Mouse (Mus musculus) kidney, postnatal 0 days (tissue): Measurements from ENCODE around the gene Wfdc21. TPM values are rescaled to one million over a fixed set of nuclear protein-coding genes. Genes with fewer than 3 reads are reported as not detected.

Experiments
- ATAC-seq: fragments of 200-750 bp; cut with Nextera tagmentation; replicated peaks from 2 replicates; pipeline ENCODE4 v1.8.0; 2017; ENCODE audit warnings: low read depth, moderate number of reproducible peaks, moderate TSS enrichment, moderate library complexity; ENCODE audit not compliant: low FRiP score
- DNase-seq: peaks from one replicate; pipeline ENCODE4 v3.0.0-alpha.2; 2016; ENCODE audit warnings: low spot score
- H3K27ac ChIP-seq: fragments of 300-500 bp; sonication (generic); 2 replicates; pipeline ENCODE4 v1.5.1; 2014; ENCODE audit warnings: mild to moderate bottlenecking
- H3K27me3 ChIP-seq: fragments of 300-500 bp; sonication (generic); 2 replicates; pipeline ENCODE4 v1.6.1; 2014; ENCODE audit warnings: low read length, mixed read lengths; ENCODE audit not compliant: insufficient read depth
- H3K36me3 ChIP-seq: fragments of 300-500 bp; sonication (generic); 2 replicates; pipeline ENCODE4 v1.6.1; 2014; ENCODE audit warnings: low read length, mixed read lengths; ENCODE audit not compliant: insufficient read depth
- H3K4me1 ChIP-seq: fragments of 300-500 bp; sonication (generic); replicated peaks from 2 replicates; pipeline ENCODE4 v1.6.1; 2014; ENCODE audit warnings: antibody characterized with exemption, low read length, mixed read lengths; ENCODE audit not compliant: insufficient read depth
- H3K4me2 ChIP-seq: fragments of 300-500 bp; sonication (generic); 2 replicates; pipeline ENCODE4 v1.6.1; 2014; ENCODE audit warnings: mild to moderate bottlenecking, low read length, moderate library complexity, mixed read lengths
- H3K4me3 ChIP-seq: fragments of 300-500 bp; sonication (generic); replicated peaks from 2 replicates; pipeline ENCODE4 v1.5.1; 2014; ENCODE audit warnings: low read depth, low read length
- H3K9ac ChIP-seq: fragments of 300-500 bp; sonication (generic); 2 replicates; pipeline ENCODE4 v1.6.1; 2014; ENCODE audit warnings: low read depth, low read length
- H3K9me3 ChIP-seq: fragments of 300-500 bp; sonication (generic); replicated peaks from 2 replicates; pipeline ENCODE4 v1.6.1; 2016; ENCODE audit warnings: low read length, inconsistent platforms, mixed read lengths
- CTCF ChIP-seq: IDR thresholded peaks from 2 replicates; pipeline ENCODE4 v1.5.1; 2016; ENCODE audit warnings: antibody characterized with exemption, low read depth, mild to moderate bottlenecking, moderate library complexity
- WGBS: fragments of 180-500 bp; shearing (Covaris S2); extraction: QIAGEN DNeasy Blood & Tissue Kit; methylation state at CpG from one replicate; pipeline ENCODE4 v1.1.7; 2014; 5-methylcytosine and 5-hydroxymethylcytosine counted together
- polyA plus RNA-seq: library from polyadenylated mRNA; unstranded; fragments of >200 nt; fragmentation: Nextera tagmentation; extraction: Ambion mirVana; gene quantifications from 2 replicates; pipeline ENCODE4 v1.2.1, GENCODE M21; 2015

Wfdc21 gene
- polyA plus RNA-seq, 1 experiment from 2014 or later, result 1.5 TPM

- no peaks in the 10 kb centered on the region for H3K4me1 ChIP-seq
- TF ChIP-seq CTCF, result no peak
- no peak for DNase-seq
- H3K27me3 ChIP-seq, result no peaks in the 10 kb centered on the region
- no peak overlapping the region for H3K27ac ChIP-seq
- H3K36me3 ChIP-seq, result no peaks in the 10 kb centered on the region
- H3K4me2 ChIP-seq, result no peak overlapping the region
- H3K9me3 ChIP-seq, result 0 out of 2 replicates have a peak, but pooled peaks cover 5% of the 10 kb centered on the region
- H3K9ac ChIP-seq, result no peak overlapping the region
- WGBS, result 75% methylated on average over 3 of the region's 3 CpGs
- H3K4me3 ChIP-seq, result no peak overlapping the region
- ATAC-seq, result no peak
Observed at GRCm38 (mm10) chr11:83737109-83737558, 9.6 kb upstream of the Wfdc21 start.

GRCm38 (mm10) chr11:83739241-83739640 is 7.5 kb upstream of the Wfdc21 start:
- Histone ChIP-seq H3K9me3 (no peaks in the 10 kb centered on the region), H3K4me2 (no peak overlapping the region), H3K36me3 (no peaks in the 10 kb centered on the region), H3K27ac (no peak overlapping the region), H3K9ac (no peak overlapping the region), H3K4me3 (no peak overlapping the region), H3K4me1 (no peaks in the 10 kb centered on the region), H3K27me3 (no peaks in the 10 kb centered on the region)
- ATAC-seq (no peak), DNase-seq (peak; percentile 87)
- WGBS, result 21% methylated on average over 5 of the region's 5 CpGs
- peak; percentile 96 for TF ChIP-seq CTCF

GRCm38 (mm10) chr11:83740443-83740991 is 6.2 kb upstream of the Wfdc21 start:
- Histone ChIP-seq H3K9me3 (no peaks in the 10 kb centered on the region), H3K27ac (no peak overlapping the region), H3K4me1 (no peaks in the 10 kb centered on the region), H3K4me2 (no peak overlapping the region), H3K4me3 (no peak overlapping the region), H3K36me3 (no peaks in the 10 kb centered on the region), H3K27me3 (no peaks in the 10 kb centered on the region), H3K9ac (no peak overlapping the region)
- DNase-seq (no peak), ATAC-seq (no peak)
- WGBS, result 78% methylated on average over 4 of the region's 4 CpGs
- no peak for TF ChIP-seq CTCF

- H3K4me1 ChIP-seq, result no peaks in the 10 kb centered on the region
- no peaks in the 10 kb centered on the region for H3K36me3 ChIP-seq
- DNase-seq, result no peak
- no peak overlapping the region for H3K4me2 ChIP-seq
- no peak for ATAC-seq
- no peak overlapping the region for H3K27ac ChIP-seq
- no peak for TF ChIP-seq CTCF
- 82% methylated on average over 5 of the region's 5 CpGs for WGBS
- H3K4me3 ChIP-seq, result no peak overlapping the region
- H3K27me3 ChIP-seq, result no peaks in the 10 kb centered on the region
- no peaks in the 10 kb centered on the region for H3K9me3 ChIP-seq
- no peak overlapping the region for H3K9ac ChIP-seq
Observed at GRCm38 (mm10) chr11:83741841-83742240, 4.9 kb upstream of the Wfdc21 start.

- H3K9me3 ChIP-seq, result no peaks in the 10 kb centered on the region
- H3K9ac ChIP-seq, result no peak overlapping the region
- ATAC-seq (no peak), DNase-seq (peak; percentile 9)
- WGBS, result 40% methylated on average over 9 of the region's 9 CpGs
- no peaks in the 10 kb centered on the region for H3K27me3 ChIP-seq
- no peak overlapping the region for H3K4me3 ChIP-seq
- TF ChIP-seq CTCF, result no peak
- H3K4me2 ChIP-seq, result no peak overlapping the region
- H3K4me1 ChIP-seq, result no peaks in the 10 kb centered on the region
- no peak overlapping the region for H3K27ac ChIP-seq
- no peaks in the 10 kb centered on the region for H3K36me3 ChIP-seq
Observed at GRCm38 (mm10) chr11:83742731-83743355, 3.9 kb upstream of the Wfdc21 start.

- H3K36me3 ChIP-seq, result no peaks in the 10 kb centered on the region
- WGBS, result 90% methylated on average over 3 of the region's 3 CpGs
- TF ChIP-seq CTCF, result no peak
- no peak overlapping the region for H3K4me2 ChIP-seq
- H3K9me3 ChIP-seq, result no peaks in the 10 kb centered on the region
- no peaks in the 10 kb centered on the region for H3K27me3 ChIP-seq
- H3K27ac ChIP-seq, result no peak overlapping the region
- no peak for ATAC-seq
- H3K4me3 ChIP-seq, result no peak overlapping the region
- DNase-seq, result no peak
- no peaks in the 10 kb centered on the region for H3K4me1 ChIP-seq
- no peak overlapping the region for H3K9ac ChIP-seq
Observed at GRCm38 (mm10) chr11:83743525-83743924, 3.2 kb upstream of the Wfdc21 start.
